Mouse (Mus musculus) forebrain, embryonic 16.5 days (tissue): ENCODE data around the gene Naxd. TPM values are rescaled to one million over a fixed set of nuclear protein-coding genes. Genes with fewer than 3 reads are reported as not detected.

Experiments used
- ATAC-seq: fragments of 200-750 bp; cut with Nextera tagmentation; 2 replicates; pipeline ENCODE4 v1.8.0; 2017; ENCODE audit warnings: mild to moderate bottlenecking, moderate library complexity
- H3K27ac ChIP-seq: fragments of 300-500 bp; sonication (generic); 2 replicates; pipeline ENCODE4 v1.5.1; 2014; ENCODE audit warnings: low read length, control low read depth
- H3K27me3 ChIP-seq: fragments of 300-500 bp; sonication (generic); replicated peaks from 2 replicates; pipeline ENCODE4 v1.6.1; 2014; ENCODE audit warnings: low read length; ENCODE audit not compliant: control insufficient read depth, insufficient read depth
- H3K36me3 ChIP-seq: fragments of 300-500 bp; sonication (generic); 2 replicates; pipeline ENCODE4 v1.6.1; 2014; ENCODE audit not compliant: control insufficient read depth, insufficient read depth
- H3K4me1 ChIP-seq: fragments of 300-500 bp; sonication (generic); replicated peaks from 2 replicates; pipeline ENCODE4 v1.6.1; 2014; ENCODE audit warnings: low read length; ENCODE audit not compliant: control insufficient read depth, insufficient read depth
- H3K4me2 ChIP-seq: fragments of 300-500 bp; sonication (generic); 2 replicates; pipeline ENCODE4 v1.6.1; 2014; ENCODE audit warnings: mild to moderate bottlenecking, low read length, control low read depth
- H3K4me3 ChIP-seq: fragments of 300-500 bp; sonication (generic); replicated peaks from 2 replicates; pipeline ENCODE4 v1.5.1; 2014; ENCODE audit warnings: mild to moderate bottlenecking, low read length, control low read depth
- H3K9ac ChIP-seq: fragments of 300-500 bp; sonication (generic); replicated peaks from 2 replicates; pipeline ENCODE4 v1.6.1; 2014; ENCODE audit warnings: low read depth, low read length, control low read depth
- H3K9me3 ChIP-seq: fragments of 300-500 bp; sonication (generic); 2 replicates; pipeline ENCODE4 v1.6.1; 2016; ENCODE audit warnings: low read length; ENCODE audit not compliant: control insufficient read depth
- WGBS: fragments of 180-500 bp; shearing (Covaris S2); extraction: QIAGEN DNeasy Blood & Tissue Kit; methylation state at CpG from one replicate; pipeline ENCODE4 v1.1.7; 2014; 5-methylcytosine and 5-hydroxymethylcytosine counted together
- polyA plus RNA-seq: library from polyadenylated mRNA; unstranded; fragments of >200 nt; fragmentation: Nextera tagmentation; extraction: Ambion mirVana; gene quantifications from 2 replicates; pipeline ENCODE4 v1.2.1, GENCODE M21; 2015

Gene Naxd
- polyA plus RNA-seq, 1 experiment from 2014 or later: 168 TPM

- Histone ChIP-seq H3K9ac (no peak overlapping the region), H3K27ac (no peak overlapping the region), H3K4me2 (no peak overlapping the region), H3K27me3 (no peaks in the 10 kb centered on the region), H3K4me1 (no peaks in the 10 kb centered on the region), H3K4me3 (no peak overlapping the region), H3K36me3 (peaks cover 9% of the 10 kb centered on the region; the same call in 1 of the 2 replicates), H3K9me3 (no peaks in the 10 kb centered on the region)
- no peak for ATAC-seq
- WGBS: 92% methylated on average over 16 of the region's 16 CpGs
Measured at GRCm38 (mm10) chr8:11517366-11518055, 20.2 kb downstream of the Naxd start.

DNA sequence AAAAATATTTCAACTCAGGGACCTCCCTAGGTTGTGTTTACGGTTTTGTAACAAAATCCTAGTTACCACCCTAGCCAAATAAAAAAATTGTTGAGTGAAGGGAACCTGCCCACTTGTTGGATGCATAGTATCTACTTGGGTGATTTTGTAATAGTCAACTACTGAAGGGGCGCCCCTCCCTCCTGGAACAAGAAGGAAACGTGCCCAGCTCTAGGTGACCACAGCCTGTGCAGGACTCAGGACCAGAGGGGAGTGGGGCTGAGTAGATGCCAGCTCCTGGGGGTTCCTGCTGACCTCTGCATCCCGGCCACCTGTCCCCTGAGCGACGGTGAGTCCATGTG is 20.7 kb downstream of the Naxd start:
- no peak for ATAC-seq
- H3K4me3 ChIP-seq: no peak overlapping the region
- H3K4me1 ChIP-seq: no peaks in the 10 kb centered on the region
- no peak overlapping the region for H3K27ac ChIP-seq
- H3K9me3 ChIP-seq: no peaks in the 10 kb centered on the region
- H3K27me3 ChIP-seq: no peaks in the 10 kb centered on the region
- no peak overlapping the region for H3K9ac ChIP-seq
- peaks cover 7% of the 10 kb centered on the region; the same call in 1 of the 2 replicates for H3K36me3 ChIP-seq
- 87% methylated on average over 6 of the region's 6 CpGs for WGBS
- no peak overlapping the region for H3K4me2 ChIP-seq

DNA sequence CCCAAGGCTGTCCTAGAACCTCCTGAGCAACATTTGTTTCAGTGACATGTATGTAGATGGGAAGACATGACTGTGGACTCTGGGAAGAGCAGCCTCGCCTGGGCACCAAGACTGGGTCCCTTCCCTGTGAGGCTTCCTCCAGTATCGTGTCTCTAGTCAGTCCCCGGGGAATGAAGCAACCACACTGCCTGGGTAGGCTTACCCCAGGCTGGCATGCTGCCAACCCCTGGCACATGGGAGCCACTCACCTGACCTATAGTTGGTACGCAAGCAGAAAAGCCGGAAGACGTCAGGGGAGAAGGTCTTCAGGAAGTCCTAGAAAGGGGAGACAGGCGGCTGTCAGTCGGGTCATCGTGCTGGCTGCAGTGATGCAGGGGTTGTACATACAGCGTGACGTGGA is 21.4 kb downstream of the Naxd start:
- Histone ChIP-seq H3K4me3 (no peak overlapping the region), H3K9me3 (no peaks in the 10 kb centered on the region), H3K9ac (no peak overlapping the region), H3K27me3 (no peaks in the 10 kb centered on the region), H3K27ac (no peak overlapping the region), H3K4me2 (no peak overlapping the region), H3K4me1 (no peaks in the 10 kb centered on the region), H3K36me3 (peaks cover 7% of the 10 kb centered on the region; the same call in 1 of the 2 replicates)
- ATAC-seq: no peak
- 84% methylated on average over 11 of the region's 11 CpGs for WGBS

GRCm38 (mm10) chr8:11523331-11523730 is 26.0 kb downstream of the Naxd start:
- no peak overlapping the region for H3K4me2 ChIP-seq
- H3K9me3 ChIP-seq: no peaks in the 10 kb centered on the region
- no peaks in the 10 kb centered on the region for H3K27me3 ChIP-seq
- H3K4me1 ChIP-seq: no peaks in the 10 kb centered on the region
- no peak for ATAC-seq
- no peak overlapping the region for H3K27ac ChIP-seq
- 76% methylated on average over 3 of the region's 3 CpGs for WGBS
- no peak overlapping the region for H3K9ac ChIP-seq
- H3K4me3 ChIP-seq: no peak overlapping the region
- H3K36me3 ChIP-seq: peaks cover 1% of the 10 kb centered on the region; the same call in 1 of the 2 replicates

GRCm38 (mm10) chr8:11530155-11530770 is 33.0 kb downstream of the Naxd start:
- Histone ChIP-seq H3K4me3 (no peak overlapping the region), H3K27ac (no peak overlapping the region)

GRCm38 (mm10) chr8:11530849-11531248 is 33.5 kb downstream of the Naxd start:
- Histone ChIP-seq H3K36me3 (peaks cover 6% of the 10 kb centered on the region), H3K27ac (no peak overlapping the region), H3K4me3 (no peak overlapping the region), H3K4me1 (peaks cover 8% of the 10 kb centered on the region; the same call in 1 of the 2 replicates), H3K27me3 (no peaks in the 10 kb centered on the region), H3K9me3 (no peaks in the 10 kb centered on the region), H3K4me2 (no peak overlapping the region), H3K9ac (no peak overlapping the region)
- 81% methylated on average over 4 of the region's 4 CpGs for WGBS
- no peak for ATAC-seq

More at GRCm38 (mm10) chr8:11530155-11530770, 33.0 kb downstream of the Naxd start:
- no peak for ATAC-seq
- Histone ChIP-seq H3K4me1 (peaks cover 8% of the 10 kb centered on the region; the same call in 1 of the 2 replicates), H3K27me3 (no peaks in the 10 kb centered on the region), H3K4me2 (no peak overlapping the region), H3K9me3 (no peaks in the 10 kb centered on the region), H3K36me3 (peaks cover 6% of the 10 kb centered on the region), H3K9ac (no peak overlapping the region)
- 82% methylated on average over 18 of the region's 18 CpGs for WGBS

DNA sequence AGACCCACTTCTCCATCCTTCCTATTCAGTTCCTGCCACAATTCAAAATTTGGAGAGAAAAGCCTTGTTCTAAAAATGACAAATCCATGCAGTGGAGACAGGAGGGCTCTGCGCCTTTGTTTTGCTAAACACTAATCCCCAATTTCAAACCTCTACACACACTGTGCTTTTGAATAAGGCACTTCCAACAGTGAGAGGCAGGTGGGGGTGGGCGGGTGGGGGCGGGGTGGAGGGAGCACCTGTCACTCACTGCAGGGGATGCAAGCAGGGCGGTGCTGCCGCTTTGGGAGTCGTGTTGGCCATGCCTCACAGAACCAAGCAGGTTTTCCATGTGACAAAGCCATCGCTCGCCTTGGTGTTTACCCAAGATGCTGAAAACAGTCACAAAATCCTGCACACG is 37.2 kb downstream of the Naxd start:
- no peak overlapping the region for H3K27ac ChIP-seq
- no peak overlapping the region for H3K4me2 ChIP-seq
- peaks cover 6% of the 10 kb centered on the region for H3K36me3 ChIP-seq
- no peak overlapping the region for H3K4me3 ChIP-seq
- H3K4me1 ChIP-seq: peaks cover 8% of the 10 kb centered on the region; the same call in 1 of the 2 replicates
- no peak overlapping the region for H3K9ac ChIP-seq
- peak; percentile 33; the same call in 1 of the 2 replicates for ATAC-seq
- H3K27me3 ChIP-seq: no peaks in the 10 kb centered on the region
- H3K9me3 ChIP-seq: no peaks in the 10 kb centered on the region
- WGBS: 12% methylated on average over 9 of the region's 9 CpGs

GRCm38 (mm10) chr8:11539049-11539448 is 41.7 kb downstream of the Naxd start:
- Histone ChIP-seq H3K9ac (no peak overlapping the region), H3K4me3 (no peak overlapping the region), H3K36me3 (peaks cover 10% of the 10 kb centered on the region), H3K4me1 (peaks cover 8% of the 10 kb centered on the region; the same call in 1 of the 2 replicates), H3K4me2 (no peak overlapping the region), H3K27ac (no peak overlapping the region), H3K9me3 (no peaks in the 10 kb centered on the region), H3K27me3 (no peaks in the 10 kb centered on the region)
- ATAC-seq: no peak
- WGBS: 93% methylated on average over 4 of the region's 4 CpGs

- Histone ChIP-seq H3K36me3 (peaks cover 10% of the 10 kb centered on the region), H3K4me3 (no peak overlapping the region), H3K4me2 (no peak overlapping the region), H3K9me3 (no peaks in the 10 kb centered on the region), H3K4me1 (no peaks in the 10 kb centered on the region), H3K9ac (no peak overlapping the region), H3K27me3 (no peaks in the 10 kb centered on the region), H3K27ac (no peak overlapping the region)
- ATAC-seq: no peak
- WGBS: 93% methylated on average over 8 of the region's 8 CpGs
Measured at GRCm38 (mm10) chr8:11540182-11540581, 42.9 kb downstream of the Naxd start.
